Mouse (Mus musculus) G1E (cell line): ENCODE results near the gene Cd3d.

Source experiments
- CTCF ChIP-seq: IDR thresholded peaks from 2 replicates; pipeline ENCODE4 v1.5.1; 2012; ENCODE audit warnings: low read depth, low read length, inconsistent platforms, mixed read lengths
- GATA1 ChIP-seq: IDR thresholded peaks from 2 replicates; pipeline ENCODE4 v1.6.1; 2012; ENCODE audit warnings: borderline replicate concordance, low read length, inconsistent platforms, mixed read lengths
- POLR2AphosphoS5 ChIP-seq: IDR thresholded peaks from 2 replicates; pipeline ENCODE4 v1.6.1; 2012; ENCODE audit warnings: low read depth, low read length, inconsistent platforms; ENCODE audit not compliant: insufficient replicate concordance
- TAL1 ChIP-seq: conservative IDR thresholded peaks from 2 replicates; pipeline ENCODE4 v1.6.1; 2012; ENCODE audit warnings: low read depth, low read length, inconsistent platforms, mixed read lengths

DNA sequence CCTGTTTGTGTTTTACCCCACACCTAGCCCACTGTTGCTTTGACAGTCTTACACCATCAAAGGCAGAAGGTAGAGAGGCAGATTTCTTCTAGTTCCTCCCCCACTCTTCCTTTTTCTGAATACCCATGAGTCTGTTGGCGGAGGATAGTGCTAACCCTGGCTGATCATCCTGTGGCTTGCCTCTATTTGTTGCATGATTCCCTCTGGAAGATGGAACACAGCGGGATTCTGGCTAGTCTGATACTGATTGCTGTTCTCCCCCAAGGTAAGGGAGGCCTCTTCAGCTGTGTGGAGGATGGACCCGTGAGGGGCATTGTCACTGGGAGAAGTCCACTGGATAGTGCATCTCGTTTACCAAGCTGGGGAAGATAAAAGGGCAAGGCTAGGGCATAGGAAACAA is at the start of gene Cd3d:
- TF ChIP-seq CTCF (no peak), POLR2AphosphoS5 (no peak), TAL1 (no peak), GATA1 (no peak)
